Mouse (Mus musculus): ENCODE measurements around the gene Btbd16. TPM values are rescaled to one million over a fixed set of nuclear protein-coding genes. Genes with fewer than 3 reads are reported as not detected.
A peak's percentile ranks its signal among the peaks of the same experiment; 100 is the strongest.

Btbd16 gene
- total RNA-seq, 2 experiments from 2014 or later = 0.15 to 0.42 TPM

- intact Hi-C loops (cut with DNase I) = no loop called here
These were observed 65.7 kb downstream of the Btbd16 start for GRCm38 (mm10) chr7:130839380-130840100.

GRCm38 (mm10) chr7:130847164-130847718 lies 73.4 kb downstream of the Btbd16 start:
- intact Hi-C loops (cut with DNase I) = no loop called here
- DNase-seq (ENCODE audit: low spot score in 2 of 2) = no peak

More at GRCm38 (mm10) chr7:130839380-130840100, 65.7 kb downstream of the Btbd16 start:
- no peak for DNase-seq (ENCODE audit: low spot score in 2 of 2)

GRCm38 (mm10) chr7:130854684-130855292 lies 80.9 kb downstream of the Btbd16 start:
- intact Hi-C loops (cut with DNase I) = no loop called here

DNA sequence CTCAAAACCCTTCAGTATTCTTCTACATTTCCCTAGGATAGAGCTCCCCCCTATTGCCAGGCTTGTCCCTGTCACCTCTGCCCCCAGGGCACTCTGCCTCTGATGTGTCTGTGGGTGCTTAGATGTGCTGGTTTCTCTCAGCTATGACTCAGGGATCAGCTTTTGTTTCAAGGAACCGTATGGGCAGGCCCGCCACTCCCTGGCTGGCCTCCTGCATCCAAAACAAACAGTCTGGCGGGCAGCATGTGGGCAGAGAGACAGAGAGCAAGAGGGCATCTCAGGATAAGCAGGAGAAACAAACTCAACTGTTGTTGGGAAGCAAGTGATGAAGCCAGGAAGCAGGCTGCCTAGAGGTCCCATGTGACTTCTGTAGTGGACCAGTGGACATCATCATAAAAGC lies 81.8 kb downstream of the Btbd16 start:
- intact Hi-C loops (cut with DNase I) = no loop called here
- no peak for DNase-seq (ENCODE audit: low spot score in 2 of 2)

More at GRCm38 (mm10) chr7:130854684-130855292, 80.9 kb downstream of the Btbd16 start:
- no peak for DNase-seq (ENCODE audit: low spot score in 2 of 2)

DNA sequence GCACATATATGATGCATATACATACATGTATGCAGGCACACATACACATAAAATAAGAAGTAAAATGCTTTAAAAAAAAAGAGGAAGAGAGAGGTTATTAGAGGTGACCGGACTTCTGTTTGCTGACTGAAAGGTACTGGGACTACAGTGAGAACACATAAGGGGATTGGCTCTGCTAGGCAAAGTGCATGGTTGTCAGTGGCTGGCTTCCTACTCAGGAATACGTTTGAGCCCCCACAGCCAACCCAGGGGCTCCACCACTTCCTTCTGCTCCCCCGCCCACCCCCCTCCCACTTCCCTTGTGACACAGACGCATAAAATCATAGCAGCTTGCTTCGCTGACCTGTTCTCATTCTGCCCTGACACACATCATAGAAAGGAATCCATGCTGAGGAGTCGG lies 84.1 kb downstream of the Btbd16 start:
- intact Hi-C loops (cut with DNase I) = no loop called here
- DNase-seq (ENCODE audit: low spot score in 2 of 2) = no peak

DNA sequence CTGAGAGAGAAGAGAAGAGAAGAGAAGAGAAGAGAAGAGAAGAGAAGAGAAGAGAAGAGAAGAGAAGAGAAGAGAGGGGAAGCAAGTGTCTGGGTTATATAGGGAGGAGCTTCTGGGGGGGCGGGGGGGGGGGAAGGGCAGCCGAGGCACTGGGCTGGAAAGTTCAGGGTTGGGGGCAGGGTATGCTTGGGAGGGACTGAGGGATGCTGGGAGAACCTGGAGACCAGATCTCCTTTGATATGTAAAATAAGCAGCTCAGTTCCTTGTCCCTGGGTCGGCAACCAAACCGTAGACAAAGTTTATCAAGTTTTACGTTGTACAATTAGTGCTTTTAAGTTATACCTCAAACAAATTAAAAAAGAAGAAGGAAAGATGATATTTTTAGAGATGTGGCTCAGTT lies 86.1 kb downstream of the Btbd16 start:
- intact Hi-C loops (cut with DNase I) = no loop called here
- no peak for DNase-seq (ENCODE audit: low spot score in 2 of 2)

DNA sequence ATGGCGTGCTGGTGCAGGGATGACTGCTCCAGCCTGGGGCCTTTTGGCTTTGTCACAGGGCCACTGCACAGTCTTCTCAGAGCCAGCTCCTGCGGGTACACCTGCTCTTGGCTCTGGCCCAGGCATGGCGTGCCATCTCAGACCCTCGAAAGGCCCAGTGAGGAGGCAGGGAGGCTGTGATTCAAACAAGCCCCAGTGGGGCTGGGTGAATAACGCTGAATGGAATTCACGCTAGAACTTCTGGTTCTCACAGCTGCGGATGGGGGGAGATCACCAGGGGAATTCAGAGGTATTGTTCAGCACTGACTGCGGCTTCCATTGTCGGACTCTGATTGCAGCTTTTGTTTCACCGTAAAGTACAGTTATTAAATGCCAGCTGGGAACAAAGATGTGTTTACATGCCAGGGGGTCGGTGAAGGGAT lies 86.9 kb downstream of the Btbd16 start:
- intact Hi-C loops (cut with DNase I) = no loop called here
- DNase-seq (ENCODE audit: low spot score in 2 of 2) = no peak

DNA sequence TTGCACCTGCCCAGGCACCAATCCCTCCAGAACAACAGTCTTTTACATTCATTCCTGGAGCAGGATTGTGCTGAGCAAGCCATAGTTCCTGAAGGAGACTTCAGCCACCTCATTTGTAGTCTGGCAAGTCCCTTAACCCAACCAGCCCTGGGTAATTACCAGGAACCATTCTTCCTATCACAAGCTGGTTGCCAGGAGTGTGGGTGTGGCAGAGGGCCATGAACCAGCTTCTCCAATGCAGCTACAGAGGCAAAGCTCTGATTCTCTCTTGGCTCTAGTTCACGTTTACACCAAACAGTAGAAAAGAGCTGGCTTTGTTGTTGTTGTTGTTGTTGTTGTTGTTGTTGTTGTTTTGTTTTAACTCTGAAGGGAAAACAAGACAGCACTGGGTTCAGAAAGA lies 88.6 kb downstream of the Btbd16 start:
- intact Hi-C loops (cut with DNase I) = no loop called here
- no peak for DNase-seq (ENCODE audit: low spot score in 2 of 2)

GRCm38 (mm10) chr7:130864711-130865110 lies 90.8 kb downstream of the Btbd16 start:
- intact Hi-C loops (cut with DNase I) = no loop called here

DNA sequence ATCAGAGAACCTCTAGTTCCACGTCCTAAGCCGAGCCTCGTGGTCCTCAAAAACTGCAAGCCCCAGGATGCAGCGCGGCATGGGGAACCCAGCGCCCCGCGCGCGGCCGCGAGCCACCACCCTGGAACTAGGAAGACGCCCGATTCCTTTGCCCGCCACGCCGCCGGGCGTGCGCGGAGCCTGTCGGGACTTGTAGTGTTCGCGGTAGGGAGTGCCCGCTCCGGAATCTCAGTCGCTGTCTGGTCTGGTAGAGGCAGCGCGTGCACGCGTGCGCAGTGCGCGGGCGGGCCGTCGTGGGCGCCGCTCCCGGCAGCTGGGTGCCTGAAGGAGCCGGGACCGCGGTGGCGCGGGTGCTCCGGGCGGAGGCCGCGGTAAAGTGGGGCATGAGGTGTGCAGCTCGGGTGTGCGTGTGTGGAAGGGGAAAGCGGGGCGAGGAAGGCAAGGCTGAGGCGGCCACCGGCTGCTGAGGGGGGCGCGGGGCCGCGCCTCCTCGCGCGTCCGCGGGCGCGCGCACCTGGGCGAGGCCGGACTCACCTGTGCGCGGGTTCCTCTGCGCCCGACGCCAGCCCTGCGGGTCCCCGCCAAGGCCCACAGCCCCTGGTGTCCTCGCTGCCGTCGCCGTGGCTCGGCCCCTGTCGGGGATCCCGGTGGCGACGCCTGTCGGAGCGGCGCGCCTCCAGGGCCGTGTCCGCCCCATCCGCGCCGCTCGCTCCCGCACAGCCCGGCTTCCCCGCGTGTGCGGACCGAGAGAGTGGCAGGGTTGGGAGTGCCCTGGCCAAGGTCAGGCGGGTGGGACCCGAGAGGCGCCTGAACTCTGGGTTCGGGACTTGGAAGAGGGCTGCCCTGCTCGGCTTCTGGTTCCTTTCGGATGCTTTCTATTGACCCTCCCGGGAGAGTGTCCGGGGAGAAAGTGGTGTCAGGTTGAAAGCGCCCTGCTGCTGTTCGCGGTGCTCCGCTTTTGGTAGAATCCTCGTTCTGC lies 92.0 kb downstream of the Btbd16 start, which contains the start of gene Plekha1:
Gene Plekha1, plus strand, starts transcription at position 144 of the 979 bp plus-strand sequence.
- intact Hi-C loops (cut with DNase I) = no loop called here

More at GRCm38 (mm10) chr7:130864711-130865110, 90.8 kb downstream of the Btbd16 start:
- DNase-seq (ENCODE audit: low spot score in 2 of 2) = no peak

DNA sequence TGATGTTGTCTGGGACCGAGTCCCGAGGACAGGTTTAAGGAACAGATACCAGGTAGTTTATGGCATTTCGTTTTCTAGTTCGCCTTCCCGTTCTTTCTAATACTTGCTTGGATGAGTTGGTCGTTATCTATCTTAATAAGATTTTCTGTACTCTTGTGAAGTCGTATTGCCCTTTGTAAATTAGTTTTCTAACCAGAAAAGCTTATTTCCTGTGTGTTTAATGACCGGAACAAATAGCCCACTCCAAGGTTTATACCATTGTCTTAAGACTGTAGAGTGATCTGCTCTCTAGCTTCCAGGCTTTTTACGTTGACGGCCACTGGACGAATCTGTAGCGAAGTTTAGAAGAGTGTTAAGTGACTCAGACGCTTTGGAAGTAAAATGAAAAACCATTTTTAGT lies 92.8 kb downstream of the Btbd16 start:
- no peak for DNase-seq (ENCODE audit: low spot score in 2 of 2)
- intact Hi-C loops (cut with DNase I) = no loop called here

More for the DNA sequence above, 92.0 kb downstream of the Btbd16 start, which contains the start of gene Plekha1:
- peak; percentile 99 for DNase-seq (ENCODE audit: low spot score in 2 of 2)

- DNase-seq (ENCODE audit: low spot score in 2 of 2) = no peak
- intact Hi-C loops (cut with DNase I) = no loop called here
These were observed 93.4 kb downstream of the Btbd16 start for GRCm38 (mm10) chr7:130867256-130867655.

Other genes with a start within 250 kb of the Btbd16 start
- gene Nsmce4a, start 201.0 kb upstream of the Btbd16 start, total RNA-seq (2021) = 10 to 100 TPM; 28.0 to 31.0 TPM
- gene Tacc2, start 196.6 kb upstream of the Btbd16 start, total RNA-seq (2021) = 10 to 100 TPM; 68.9 to 70.3 TPM
- 10 to 100 TPM; 92.6 to 98.0 TPM for gene Plekha1, start 91.7 kb downstream of the Btbd16 start, total RNA-seq (2021)
- gene Htra1, start 162.0 kb downstream of the Btbd16 start, total RNA-seq (2021) = 100 to 1,000 TPM; 222 to 262 TPM

Measured in left cerebral cortex, postnatal 14 days (tissue).